Mouse (Mus musculus) hindbrain, embryonic 11.5 days (tissue): ENCODE data around the gene Lin7b. TPM values are rescaled to one million over a fixed set of nuclear protein-coding genes. Genes with fewer than 3 reads are reported as not detected.

ENCODE experiments used
- ATAC-seq: fragments of 200-750 bp; cut with Nextera tagmentation; 2 replicates; pipeline ENCODE4 v1.8.0; 2017; ENCODE audit warnings: mild to moderate bottlenecking, moderate TSS enrichment, moderate library complexity; ENCODE audit not compliant: low FRiP score
- DNase-seq: peaks from one replicate; pipeline ENCODE4 v3.0.0-alpha.2; 2015; ENCODE audit warnings: low spot score
- H3K27ac ChIP-seq: fragments of 300-500 bp; sonication (generic); 2 replicates; pipeline ENCODE4 v1.5.1; 2014; ENCODE audit warnings: mild to moderate bottlenecking, low read depth, low read length
- H3K27me3 ChIP-seq: fragments of 300-500 bp; sonication (generic); 2 replicates; pipeline ENCODE4 v1.6.1; 2014; ENCODE audit warnings: mild to moderate bottlenecking, low read length, moderate library complexity, mixed read lengths; ENCODE audit not compliant: control insufficient read depth, insufficient read depth
- H3K36me3 ChIP-seq: fragments of 300-500 bp; sonication (generic); 2 replicates; pipeline ENCODE4 v1.6.1; 2014; ENCODE audit warnings: mild to moderate bottlenecking, low read length, moderate library complexity, mixed read lengths; ENCODE audit not compliant: control insufficient read depth, insufficient read depth
- H3K4me1 ChIP-seq: fragments of 300-500 bp; sonication (generic); replicated peaks from 2 replicates; pipeline ENCODE4 v1.6.1; 2014; ENCODE audit warnings: low read length, mixed read lengths; ENCODE audit not compliant: control insufficient read depth, insufficient read depth
- H3K4me2 ChIP-seq: fragments of 300-500 bp; sonication (generic); replicated peaks from 2 replicates; pipeline ENCODE4 v1.6.1; 2014; ENCODE audit warnings: mild to moderate bottlenecking, low read depth, low read length
- H3K4me3 ChIP-seq: fragments of 300-500 bp; sonication (generic); 2 replicates; pipeline ENCODE4 v1.5.1; 2014; ENCODE audit warnings: low read depth, low read length
- H3K9ac ChIP-seq: fragments of 300-500 bp; sonication (generic); 2 replicates; pipeline ENCODE4 v1.6.1; 2014; ENCODE audit warnings: low read depth, low read length
- H3K9me3 ChIP-seq: fragments of 300-500 bp; sonication (generic); 2 replicates; pipeline ENCODE4 v1.6.1; 2016; ENCODE audit warnings: low read length; ENCODE audit not compliant: control insufficient read depth
- WGBS: fragments of 180-500 bp; shearing (Covaris S2); extraction: QIAGEN DNeasy Blood & Tissue Kit; methylation state at CpG from one replicate; pipeline ENCODE4 v1.1.7; 2014; 5-methylcytosine and 5-hydroxymethylcytosine counted together
- polyA plus RNA-seq: library from polyadenylated mRNA; unstranded; fragments of >200 nt; fragmentation: Nextera tagmentation; extraction: Ambion mirVana; gene quantifications from 2 replicates; pipeline ENCODE4 v1.2.1, GENCODE M21; 2014

The Lin7b gene
- polyA plus RNA-seq, 1 experiment from 2014 or later, result 1.7 TPM

DNA sequence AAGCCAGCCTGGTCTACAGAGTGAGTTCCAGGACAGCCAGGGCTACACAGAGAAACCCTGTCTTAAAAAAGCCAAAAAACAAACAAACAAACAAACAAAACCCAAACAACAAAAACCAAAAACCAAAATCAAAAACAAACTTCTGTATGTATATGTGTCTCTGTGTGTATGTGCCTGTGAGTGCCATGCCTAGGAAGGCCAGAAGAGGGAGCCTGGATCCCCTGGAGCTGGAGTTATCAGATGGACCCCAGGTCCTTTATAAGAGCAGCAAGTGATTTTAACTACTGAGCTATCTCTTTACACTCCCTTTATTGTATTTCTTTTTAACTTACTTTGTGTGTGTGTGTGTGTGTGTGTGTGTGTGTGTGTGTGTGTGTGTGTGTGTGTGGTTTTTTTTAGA, 44.6 kb downstream of the Lin7b start:
- ATAC-seq (no peak), DNase-seq (no peak)
- H3K4me3 ChIP-seq, result no peak overlapping the region
- no peaks in the 10 kb centered on the region for H3K36me3 ChIP-seq
- H3K27me3 ChIP-seq, result no peaks in the 10 kb centered on the region
- H3K4me1 ChIP-seq, result no peaks in the 10 kb centered on the region
- H3K27ac ChIP-seq, result no peak overlapping the region
- H3K4me2 ChIP-seq, result no peak overlapping the region
- no peak overlapping the region for H3K9ac ChIP-seq
- no peaks in the 10 kb centered on the region for H3K9me3 ChIP-seq

DNA sequence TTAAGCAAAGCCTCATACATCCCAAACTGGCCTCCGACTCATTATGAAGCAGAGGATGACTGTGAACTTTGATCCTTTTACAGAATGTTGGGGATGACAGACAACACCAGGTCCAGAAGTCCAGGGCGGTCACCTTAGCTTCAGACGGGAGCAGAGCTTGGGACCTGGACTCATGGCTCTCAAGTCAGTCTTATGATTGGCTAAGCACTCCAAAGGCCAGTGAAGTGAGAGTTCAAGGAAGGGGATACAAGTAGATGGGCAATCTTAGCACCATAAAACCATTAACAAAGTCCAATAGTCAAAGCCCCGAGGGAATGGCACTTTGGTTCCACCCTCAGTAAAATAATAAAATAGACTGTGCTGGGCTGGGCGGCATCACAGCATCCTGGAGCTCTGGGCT, 47.3 kb downstream of the Lin7b start:
- Histone ChIP-seq H3K4me1 (no peaks in the 10 kb centered on the region), H3K27ac (no peak overlapping the region), H3K9me3 (no peaks in the 10 kb centered on the region), H3K4me2 (no peak overlapping the region), H3K36me3 (no peaks in the 10 kb centered on the region), H3K9ac (no peak overlapping the region), H3K4me3 (no peak overlapping the region), H3K27me3 (no peaks in the 10 kb centered on the region)
- WGBS, result 92% methylated on average over 5 of the region's 5 CpGs
- ATAC-seq (no peak), DNase-seq (no peak)

DNA sequence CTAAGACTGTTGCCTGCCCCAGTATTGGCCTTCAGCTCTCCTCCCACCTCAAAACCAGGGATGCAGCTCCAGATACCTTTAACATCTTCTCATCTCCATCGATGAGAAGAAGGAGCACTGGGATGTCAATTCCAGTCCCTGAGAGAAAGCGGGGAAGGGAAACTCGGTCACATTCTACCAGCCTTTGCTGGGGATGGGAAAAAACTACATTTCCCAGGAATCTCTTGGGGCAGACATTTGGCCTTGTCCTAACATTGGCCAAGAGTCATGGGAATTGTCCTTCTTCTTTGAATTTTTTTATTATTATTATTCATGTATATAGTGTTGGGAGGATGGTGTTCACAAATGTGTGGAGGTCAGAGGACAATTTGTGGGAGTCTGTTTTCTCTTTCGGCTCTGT, 48.1 kb downstream of the Lin7b start:
- WGBS, result 90% methylated on average over 4 of the region's 4 CpGs

More for the DNA sequence above, 48.1 kb downstream of the Lin7b start:
- Histone ChIP-seq H3K27me3 (no peaks in the 10 kb centered on the region), H3K9me3 (no peaks in the 10 kb centered on the region), H3K27ac (no peak overlapping the region), H3K4me3 (no peak overlapping the region), H3K36me3 (no peaks in the 10 kb centered on the region), H3K4me2 (no peak overlapping the region), H3K4me1 (no peaks in the 10 kb centered on the region), H3K9ac (no peak overlapping the region)
- DNase-seq, result no peak
- no peak for ATAC-seq

Other genes starting within 250 kb of the Lin7b start
- 1,346 and 1,389 TPM in 2 replicates for gene Rps11, start 246.1 kb downstream of the Lin7b start, polyA plus RNA-seq
- gene Rpl13a, start 241.8 kb downstream of the Lin7b start, polyA plus RNA-seq, result 1,145 and 1,168 TPM in 2 replicates
- gene Gm45713, start 234.4 kb downstream of the Lin7b start, polyA plus RNA-seq, result 0.47 TPM in 1 of 2 replicates, not detected in the other
- 1.5 and 1.6 TPM in 2 replicates for gene Flt3l, start 234.2 kb downstream of the Lin7b start, polyA plus RNA-seq
- 105 TPM in 2 replicates for gene Pih1d1, start 216.3 kb downstream of the Lin7b start, polyA plus RNA-seq
- gene Aldh16a1, start 216.0 kb downstream of the Lin7b start, polyA plus RNA-seq, result 20.8 and 28.6 TPM in 2 replicates
- 0.51 and 1.1 TPM in 2 replicates for gene Slc17a7, start 206.6 kb downstream of the Lin7b start, polyA plus RNA-seq
- not detected in 2 replicates for gene Gfy, start 191.0 kb downstream of the Lin7b start, polyA plus RNA-seq
- gene Pth2, start 189.6 kb downstream of the Lin7b start, polyA plus RNA-seq, result not detected in 2 replicates
- 0.31 and 0.40 TPM in 2 replicates for gene Ccdc155, start 165.7 kb downstream of the Lin7b start, polyA plus RNA-seq
- gene Dkkl1, start 158.4 kb downstream of the Lin7b start, polyA plus RNA-seq, result 1.6 and 1.7 TPM in 2 replicates
- gene Tead2, start 154.8 kb downstream of the Lin7b start, polyA plus RNA-seq, result 229 and 242 TPM in 2 replicates
- 1.1 and 2.5 TPM in 2 replicates for gene Cd37, start 131.5 kb downstream of the Lin7b start, polyA plus RNA-seq
- 0.14 and 0.32 TPM in 2 replicates for gene Slc6a16, start 129.5 kb downstream of the Lin7b start, polyA plus RNA-seq
- gene Slc6a21, start 93.1 kb downstream of the Lin7b start, polyA plus RNA-seq, result not detected in 2 replicates
- gene Trpm4, start 36.8 kb downstream of the Lin7b start, polyA plus RNA-seq, result 5.2 and 6.9 TPM in 2 replicates
- gene Hrc, start 35.3 kb downstream of the Lin7b start, polyA plus RNA-seq, result 0.68 and 0.77 TPM in 2 replicates
- gene Ppfia3, start 3.6 kb downstream of the Lin7b start, polyA plus RNA-seq, result 8.2 and 9.5 TPM in 2 replicates
- gene Snrnp70, start 25.2 kb upstream of the Lin7b start, polyA plus RNA-seq, result 76.5 and 114 TPM in 2 replicates
- gene Kcna7, start 35.1 kb upstream of the Lin7b start, polyA plus RNA-seq, result 0.11 TPM in 1 of 2 replicates, not detected in the other
- gene Ntf5, start 43.1 kb upstream of the Lin7b start, polyA plus RNA-seq, result 0.99 and 1.2 TPM in 2 replicates
- 0.47 TPM in 1 of 2 replicates, not detected in the other for gene Lhb, start 50.2 kb upstream of the Lin7b start, polyA plus RNA-seq
- gene Gys1, start 64.3 kb upstream of the Lin7b start, polyA plus RNA-seq, result 29.2 and 30.6 TPM in 2 replicates
- 168 and 178 TPM in 2 replicates for gene Ruvbl2, start 67.5 kb upstream of the Lin7b start, polyA plus RNA-seq
- gene Ftl1, start 89.3 kb upstream of the Lin7b start, polyA plus RNA-seq, result 5,748 and 5,943 TPM in 2 replicates
- gene Bax, start 96.3 kb upstream of the Lin7b start, polyA plus RNA-seq, result 128 and 196 TPM in 2 replicates
- gene Tulp2, start 111.3 kb upstream of the Lin7b start, polyA plus RNA-seq, result 0.40 and 0.54 TPM in 2 replicates
- gene Gm45808, start 116.2 kb upstream of the Lin7b start, polyA plus RNA-seq, result not detected in 2 replicates
- gene Dhdh, start 118.2 kb upstream of the Lin7b start, polyA plus RNA-seq, result 2.9 and 4.1 TPM in 2 replicates
- 88.6 and 92.7 TPM in 2 replicates for gene Nucb1, start 139.8 kb upstream of the Lin7b start, polyA plus RNA-seq
- gene Ppp1r15a, start 155.7 kb upstream of the Lin7b start, polyA plus RNA-seq, result 15.1 and 15.7 TPM in 2 replicates
- gene Plekha4, start 155.7 kb upstream of the Lin7b start, polyA plus RNA-seq, result 2.1 and 2.3 TPM in 2 replicates
- gene Hsd17b14, start 184.3 kb upstream of the Lin7b start, polyA plus RNA-seq, result 0.45 and 0.46 TPM in 2 replicates
- gene Bcat2, start 199.6 kb upstream of the Lin7b start, polyA plus RNA-seq, result 26.6 and 31.4 TPM in 2 replicates
- gene Fgf21, start 244.9 kb upstream of the Lin7b start, polyA plus RNA-seq, result not detected in 2 replicates
- not detected in 2 replicates for gene Fut1, start 246.7 kb upstream of the Lin7b start, polyA plus RNA-seq